Mouse (Mus musculus): ENCODE results near the gene Slc38a3. TPM values are rescaled to one million over a fixed set of nuclear protein-coding genes. Genes with fewer than 3 reads are reported as not detected.

The Slc38a3 gene
- polyA plus RNA-seq, 1 experiment from 2014 or later: 7.2 TPM

DNA sequence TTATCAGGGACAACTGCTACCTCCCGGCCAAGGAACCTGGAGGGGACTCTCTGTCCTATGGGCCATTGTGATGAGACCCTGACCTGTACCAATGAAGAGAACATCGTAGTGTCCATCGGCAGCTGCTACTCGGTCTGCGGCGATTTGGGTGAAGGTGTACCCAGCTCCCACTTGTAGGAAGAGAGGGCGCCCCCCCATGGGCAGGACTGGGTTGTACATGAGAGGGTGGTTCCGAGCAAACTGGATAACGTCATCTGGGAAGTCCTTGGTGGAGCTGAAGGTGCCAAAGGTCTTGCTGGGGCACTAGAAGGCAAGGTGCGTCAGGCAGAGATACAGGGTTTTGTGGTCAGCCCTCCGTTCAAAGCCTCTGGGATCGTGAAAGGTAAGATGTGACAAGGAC lies 68.6 kb downstream of the Slc38a3 start:
- no peak overlapping the region for H3K4me2 ChIP-seq (ENCODE audit: low read depth)
- no peak overlapping the region for H3K4me3 ChIP-seq (ENCODE audit: low read depth, low read length)
- WGBS: 81% methylated on average over 12 of the region's 12 CpGs
- H3K9me3 ChIP-seq (ENCODE audit: control insufficient read depth, low read length): no peaks in the 10 kb centered on the region
- ATAC-seq (ENCODE audit: insufficient read depth, low FRiP score, low TSS enrichment): no peak
- no peak for DNase-seq (ENCODE audit: low spot score)
- H3K4me1 ChIP-seq (ENCODE audit: control insufficient read depth, insufficient read depth, low read length): peaks cover 9% of the 10 kb centered on the region; the same call in 1 of the 2 replicates
- H3K27ac ChIP-seq (ENCODE audit: low read depth, low read length): no peak overlapping the region
- H3K9ac ChIP-seq (ENCODE audit: low read length): no peak overlapping the region
- no peaks in the 10 kb centered on the region for H3K27me3 ChIP-seq (ENCODE audit: control insufficient read depth, insufficient read depth, low read length)
- H3K36me3 ChIP-seq (ENCODE audit: control insufficient read depth, insufficient read depth, low read length): no peaks in the 10 kb centered on the region

Other genes starting within 250 kb of the Slc38a3 start
- gene Tmem115, start 135.6 kb downstream of the Slc38a3 start, polyA plus RNA-seq (2014; fragmentation: Nextera tagmentation; extraction: Ambion mirVana): 47.0 and 47.2 TPM in 2 replicates
- 19.7 and 21.9 TPM in 2 replicates for gene Cyb561d2, start 127.3 kb downstream of the Slc38a3 start, polyA plus RNA-seq (2014; fragmentation: Nextera tagmentation; extraction: Ambion mirVana)
- 45.8 and 48.9 TPM in 2 replicates for gene Nprl2, start 127.3 kb downstream of the Slc38a3 start, polyA plus RNA-seq (2014; fragmentation: Nextera tagmentation; extraction: Ambion mirVana)
- 0.65 and 1.3 TPM in 2 replicates for gene Zmynd10, start 122.2 kb downstream of the Slc38a3 start, polyA plus RNA-seq (2014; fragmentation: Nextera tagmentation; extraction: Ambion mirVana)
- 38.5 and 41.3 TPM in 2 replicates for gene Rassf1, start 118.0 kb downstream of the Slc38a3 start, polyA plus RNA-seq (2014; fragmentation: Nextera tagmentation; extraction: Ambion mirVana)
- 91.0 and 93.0 TPM in 2 replicates for gene Tusc2, start 106.3 kb downstream of the Slc38a3 start, polyA plus RNA-seq (2014; fragmentation: Nextera tagmentation; extraction: Ambion mirVana)
- 124 and 128 TPM in 2 replicates for gene Hyal2, start 101.6 kb downstream of the Slc38a3 start, polyA plus RNA-seq (2014; fragmentation: Nextera tagmentation; extraction: Ambion mirVana)
- gene Hyal1, start 92.6 kb downstream of the Slc38a3 start, polyA plus RNA-seq (2014; fragmentation: Nextera tagmentation; extraction: Ambion mirVana): 3.3 and 4.0 TPM in 2 replicates
- gene Naa80, start 90.6 kb downstream of the Slc38a3 start, polyA plus RNA-seq (2014; fragmentation: Nextera tagmentation; extraction: Ambion mirVana): 15.1 and 15.5 TPM in 2 replicates
- 0.24 and 0.30 TPM in 2 replicates for gene Hyal3, start 88.7 kb downstream of the Slc38a3 start, polyA plus RNA-seq (2014; fragmentation: Nextera tagmentation; extraction: Ambion mirVana)
- 35.2 and 39.0 TPM in 2 replicates for gene Ifrd2, start 81.9 kb downstream of the Slc38a3 start, polyA plus RNA-seq (2014; fragmentation: Nextera tagmentation; extraction: Ambion mirVana)
- gene Sema3b, start 60.3 kb downstream of the Slc38a3 start, polyA plus RNA-seq (2014; fragmentation: Nextera tagmentation; extraction: Ambion mirVana): 2.6 and 3.0 TPM in 2 replicates
- 434 and 452 TPM in 2 replicates for gene Gnai2, start 34.2 kb downstream of the Slc38a3 start, polyA plus RNA-seq (2014; fragmentation: Nextera tagmentation; extraction: Ambion mirVana)
- gene Gnat1, start 10.2 kb upstream of the Slc38a3 start, polyA plus RNA-seq (2014; fragmentation: Nextera tagmentation; extraction: Ambion mirVana): 1.9 and 2.4 TPM in 2 replicates
- gene Sema3f, start 40.9 kb upstream of the Slc38a3 start, polyA plus RNA-seq (2014; fragmentation: Nextera tagmentation; extraction: Ambion mirVana): 15.3 and 17.0 TPM in 2 replicates
- 196 and 197 TPM in 2 replicates for gene Rbm5, start 101.5 kb upstream of the Slc38a3 start, polyA plus RNA-seq (2014; fragmentation: Nextera tagmentation; extraction: Ambion mirVana)
- 102 TPM in 2 replicates for gene Rbm6, start 203.7 kb upstream of the Slc38a3 start, polyA plus RNA-seq (2014; fragmentation: Nextera tagmentation; extraction: Ambion mirVana)
- 16.3 and 19.2 TPM in 2 replicates for gene Mon1a, start 218.6 kb upstream of the Slc38a3 start, polyA plus RNA-seq (2014; fragmentation: Nextera tagmentation; extraction: Ambion mirVana)
- 0.33 and 1.1 TPM in 2 replicates for gene Mst1r, start 237.3 kb upstream of the Slc38a3 start, polyA plus RNA-seq (2014; fragmentation: Nextera tagmentation; extraction: Ambion mirVana)

Measured in neural tube, embryonic 11.5 days (tissue).